Mouse (Mus musculus): ENCODE data around the gene St3gal6.

GRCm38 (mm10) chr16:58496791-58497190 lies 27.3 kb downstream of the St3gal6 start:
- TF ChIP-seq CTCF (IDR thresholded peaks at IDR 0.05; ENCODE audit: borderline replicate concordance, insufficient read depth, low read depth, low read length) (no peak), POLR2A (IDR thresholded peaks at IDR 0.05; ENCODE audit: borderline replicate concordance, insufficient read depth, low read length) (no peak)

All from cerebellum, adult 2 months (tissue).